Mouse (Mus musculus) neural tube, embryonic 11.5 days (tissue): ENCODE measurements at regions not wholly inside any gene's neighbourhood (a gene's known extent, or its start where the extent isn't known, plus 50 kb on each side); places are given as distances from the start of the nearest gene placed in this dataset.
A peak's percentile ranks its signal among the peaks of the same experiment; 100 is the strongest.

Experiments used
- ATAC-seq: fragments of 200-750 bp; cut with Nextera tagmentation; 2 replicates; pipeline ENCODE4 v1.8.0; 2017; ENCODE audit warnings: moderate number of reproducible peaks, mild to moderate bottlenecking, moderate TSS enrichment, moderate library complexity; ENCODE audit not compliant: insufficient read depth, low FRiP score, low TSS enrichment
- DNase-seq: peaks from one replicate; pipeline ENCODE4 v3.0.0-alpha.2; 2015; ENCODE audit warnings: low spot score
- H3K27ac ChIP-seq: fragments of 300-500 bp; sonication (generic); 2 replicates; pipeline ENCODE4 v1.5.1; 2014; ENCODE audit warnings: low read depth, mild to moderate bottlenecking, low read length
- H3K27me3 ChIP-seq: fragments of 300-500 bp; sonication (generic); 2 replicates; pipeline ENCODE4 v1.6.1; 2014; ENCODE audit warnings: mild to moderate bottlenecking, low read length, mixed read lengths; ENCODE audit not compliant: control insufficient read depth, insufficient read depth
- H3K36me3 ChIP-seq: fragments of 300-500 bp; sonication (generic); 2 replicates; pipeline ENCODE4 v1.6.1; 2014; ENCODE audit warnings: mild to moderate bottlenecking, low read length, moderate library complexity, mixed read lengths; ENCODE audit not compliant: control insufficient read depth, insufficient read depth
- H3K4me1 ChIP-seq: fragments of 300-500 bp; sonication (generic); 2 replicates; pipeline ENCODE4 v1.6.1; 2014; ENCODE audit warnings: low read length, mixed read lengths; ENCODE audit not compliant: control insufficient read depth, insufficient read depth
- H3K4me2 ChIP-seq: fragments of 300-500 bp; sonication (generic); 2 replicates; pipeline ENCODE4 v1.6.1; 2014; ENCODE audit warnings: low read depth, mild to moderate bottlenecking, moderate library complexity
- H3K4me3 ChIP-seq: fragments of 300-500 bp; sonication (generic); 2 replicates; pipeline ENCODE4 v1.5.1; 2014; ENCODE audit warnings: low read depth, low read length
- H3K9ac ChIP-seq: fragments of 300-500 bp; sonication (generic); 2 replicates; pipeline ENCODE4 v1.6.1; 2014; ENCODE audit warnings: mild to moderate bottlenecking, low read length
- H3K9me3 ChIP-seq: fragments of 300-500 bp; sonication (generic); 2 replicates; pipeline ENCODE4 v1.6.1; 2016; ENCODE audit warnings: low read length; ENCODE audit not compliant: control insufficient read depth
- WGBS: fragments of 180-500 bp; shearing (Covaris S2); extraction: QIAGEN DNeasy Blood & Tissue Kit; methylation state at CpG from one replicate; pipeline ENCODE4 v1.1.7; 2014; 5-methylcytosine and 5-hydroxymethylcytosine counted together

- peak; percentile 54 for DNase-seq
- 0% methylated on average over 1 of the region's 1 CpGs for WGBS
- Histone ChIP-seq H3K36me3 (no peaks in the 10 kb centered on the region), H3K9ac (no peak overlapping the region), H3K27me3 (no peaks in the 10 kb centered on the region), H3K9me3 (no peaks in the 10 kb centered on the region), H3K4me2 (no peak overlapping the region), H3K27ac (no peak overlapping the region), H3K4me3 (no peak overlapping the region), H3K4me1 (no peaks in the 10 kb centered on the region; the same call in 1 of the 2 replicates)
- peak; percentile 92 for ATAC-seq
These were observed 449.1 kb upstream of the Lrrc7 start for GRCm38 (mm10) chr3:159010954-159011638.

GRCm38 (mm10) chr3:159004013-159004412, 442.0 kb upstream of the Lrrc7 start:
- WGBS, result 30% methylated on average over 1 of the region's 1 CpGs
- ATAC-seq, result no peak

GRCm38 (mm10) chr3:158985438-158986111, 423.6 kb upstream of the Lrrc7 start:
- ATAC-seq, result no peak
- 85% methylated on average over 5 of the region's 5 CpGs for WGBS

More at GRCm38 (mm10) chr3:159004013-159004412, 442.0 kb upstream of the Lrrc7 start:
- Histone ChIP-seq H3K36me3 (no peaks in the 10 kb centered on the region), H3K4me2 (no peak overlapping the region), H3K27me3 (no peaks in the 10 kb centered on the region), H3K4me3 (no peak overlapping the region), H3K9me3 (no peaks in the 10 kb centered on the region), H3K27ac (no peak overlapping the region), H3K9ac (no peak overlapping the region), H3K4me1 (no peaks in the 10 kb centered on the region)
- no peak for DNase-seq

GRCm38 (mm10) chr3:158947063-158947462, 385.0 kb upstream of the Lrrc7 start:
- ATAC-seq (no peak), DNase-seq (no peak)
- Histone ChIP-seq H3K4me2 (no peak overlapping the region), H3K27ac (no peak overlapping the region), H3K36me3 (no peaks in the 10 kb centered on the region), H3K9ac (no peak overlapping the region), H3K27me3 (no peaks in the 10 kb centered on the region), H3K4me1 (no peaks in the 10 kb centered on the region), H3K9me3 (no peaks in the 10 kb centered on the region), H3K4me3 (no peak overlapping the region)

More at GRCm38 (mm10) chr3:158985438-158986111, 423.6 kb upstream of the Lrrc7 start:
- Histone ChIP-seq H3K27ac (no peak overlapping the region), H3K9me3 (no peaks in the 10 kb centered on the region), H3K4me3 (no peak overlapping the region), H3K27me3 (no peaks in the 10 kb centered on the region), H3K4me2 (no peak overlapping the region), H3K4me1 (no peaks in the 10 kb centered on the region), H3K9ac (no peak overlapping the region), H3K36me3 (no peaks in the 10 kb centered on the region)
- DNase-seq, result no peak

GRCm38 (mm10) chr3:158905104-158905503, 343.1 kb upstream of the Lrrc7 start:
- no peaks in the 10 kb centered on the region for H3K4me1 ChIP-seq
- H3K27ac ChIP-seq, result no peak overlapping the region
- 70% methylated on average over 2 of the region's 2 CpGs for WGBS
- no peak overlapping the region for H3K4me2 ChIP-seq
- no peak overlapping the region for H3K9ac ChIP-seq
- no peak for DNase-seq
- no peaks in the 10 kb centered on the region for H3K27me3 ChIP-seq
- H3K4me3 ChIP-seq, result no peak overlapping the region
- H3K9me3 ChIP-seq, result no peaks in the 10 kb centered on the region
- no peaks in the 10 kb centered on the region for H3K36me3 ChIP-seq
- ATAC-seq, result no peak

GRCm38 (mm10) chr3:158899458-158899857, 337.4 kb upstream of the Lrrc7 start:
- Histone ChIP-seq H3K4me3 (no peak overlapping the region), H3K27me3 (no peaks in the 10 kb centered on the region), H3K4me2 (no peak overlapping the region), H3K9me3 (no peaks in the 10 kb centered on the region), H3K27ac (no peak overlapping the region), H3K4me1 (no peaks in the 10 kb centered on the region), H3K9ac (no peak overlapping the region), H3K36me3 (no peaks in the 10 kb centered on the region)
- ATAC-seq, result no peak
- DNase-seq, result no peak

GRCm38 (mm10) chr3:158886732-158887386, 324.8 kb upstream of the Lrrc7 start:
- H3K4me1 ChIP-seq, result no peaks in the 10 kb centered on the region
- 88% methylated on average over 1 of the region's 1 CpGs for WGBS
- no peaks in the 10 kb centered on the region for H3K9me3 ChIP-seq
- ATAC-seq (no peak), DNase-seq (no peak)
- H3K27me3 ChIP-seq, result no peaks in the 10 kb centered on the region
- H3K9ac ChIP-seq, result no peak overlapping the region
- H3K4me3 ChIP-seq, result no peak overlapping the region
- H3K27ac ChIP-seq, result no peak overlapping the region
- H3K36me3 ChIP-seq, result no peaks in the 10 kb centered on the region
- no peak overlapping the region for H3K4me2 ChIP-seq

- H3K36me3 ChIP-seq, result no peaks in the 10 kb centered on the region
- H3K4me3 ChIP-seq, result no peak overlapping the region
- H3K9me3 ChIP-seq, result no peaks in the 10 kb centered on the region
- H3K9ac ChIP-seq, result no peak overlapping the region
- no peak overlapping the region for H3K4me2 ChIP-seq
- H3K27ac ChIP-seq, result no peak overlapping the region
- H3K27me3 ChIP-seq, result no peaks in the 10 kb centered on the region
- no peaks in the 10 kb centered on the region for H3K4me1 ChIP-seq
- WGBS, result 63% methylated on average over 3 of the region's 3 CpGs
- DNase-seq (no peak), ATAC-seq (no peak)
These were observed 324.3 kb upstream of the Lrrc7 start for GRCm38 (mm10) chr3:158886301-158886711.
